Mouse (Mus musculus): ENCODE data around the gene Csrp1. TPM values are rescaled to one million over a fixed set of nuclear protein-coding genes. Genes with fewer than 3 reads are reported as not detected.

Gene Csrp1
- polyA plus RNA-seq, 1 experiment: 490 TPM

DNA sequence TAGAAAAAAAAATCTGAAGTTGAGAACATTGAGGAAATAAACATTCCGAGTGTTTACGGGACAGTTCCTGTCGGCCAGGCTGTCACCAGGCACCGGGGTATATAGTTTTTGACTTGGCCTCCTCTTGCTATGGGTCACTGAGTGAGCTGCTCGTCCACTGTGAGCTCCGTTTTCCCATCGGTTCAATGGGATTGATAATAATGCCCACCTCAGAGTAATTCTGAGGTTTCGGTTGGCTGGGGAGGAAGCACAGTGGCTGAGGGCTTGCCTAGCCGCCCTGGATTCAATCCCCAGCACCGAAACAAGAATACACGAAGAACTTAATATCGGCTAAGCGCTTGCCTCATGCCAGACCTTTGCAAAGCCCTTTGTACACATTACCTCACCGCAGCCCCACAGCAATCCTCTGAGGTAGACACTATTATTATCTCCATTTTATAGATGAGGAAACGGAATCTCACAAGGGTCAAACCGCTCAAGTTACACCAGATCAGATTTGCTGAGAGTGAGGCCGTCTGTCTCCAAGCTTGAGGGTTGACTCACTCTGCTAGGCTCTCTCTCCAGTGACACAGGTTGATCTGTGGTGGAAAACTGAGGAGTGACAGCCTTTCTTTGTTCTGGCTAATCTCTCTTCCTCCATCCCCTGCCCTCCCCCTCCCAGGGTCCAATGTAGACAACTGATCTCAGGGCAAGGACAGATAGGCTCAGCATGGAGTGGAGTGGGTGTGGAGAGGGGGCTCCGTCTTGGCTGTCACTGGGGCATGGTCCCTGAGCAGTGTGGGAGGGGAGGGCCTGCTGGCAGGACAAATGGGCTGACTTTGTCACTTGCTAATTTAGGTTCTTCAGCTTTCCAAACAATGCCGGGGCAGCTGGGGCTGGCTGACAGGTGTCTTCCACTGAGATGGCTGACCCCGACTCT, 74.6 kb downstream of the Csrp1 start:
- DNase-seq (ENCODE audit: low read depth, low spot score): no peak
- WGBS: 14% methylated on average over 20 of the region's 20 CpGs

DNA sequence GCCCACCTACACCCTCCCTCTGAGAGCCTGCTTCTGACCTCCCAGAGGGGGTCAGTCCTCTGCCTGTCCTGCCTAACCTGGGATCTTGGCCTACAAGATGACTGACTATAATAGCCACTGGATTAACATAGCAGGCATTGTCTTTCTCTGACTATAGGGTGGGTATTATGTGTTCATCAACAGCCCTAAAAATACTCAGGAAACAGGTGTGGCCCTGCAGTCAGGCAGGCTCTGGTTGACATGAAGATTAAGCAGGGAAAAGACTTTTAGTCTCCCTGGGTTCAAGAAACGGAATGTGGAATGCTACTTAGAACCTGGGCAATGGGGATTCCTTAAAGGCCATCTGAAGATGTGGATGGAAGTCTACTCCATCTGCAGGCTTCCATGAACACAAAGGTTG, 78.6 kb downstream of the Csrp1 start:
- 63% methylated on average over 1 of the region's 1 CpGs for WGBS

DNA sequence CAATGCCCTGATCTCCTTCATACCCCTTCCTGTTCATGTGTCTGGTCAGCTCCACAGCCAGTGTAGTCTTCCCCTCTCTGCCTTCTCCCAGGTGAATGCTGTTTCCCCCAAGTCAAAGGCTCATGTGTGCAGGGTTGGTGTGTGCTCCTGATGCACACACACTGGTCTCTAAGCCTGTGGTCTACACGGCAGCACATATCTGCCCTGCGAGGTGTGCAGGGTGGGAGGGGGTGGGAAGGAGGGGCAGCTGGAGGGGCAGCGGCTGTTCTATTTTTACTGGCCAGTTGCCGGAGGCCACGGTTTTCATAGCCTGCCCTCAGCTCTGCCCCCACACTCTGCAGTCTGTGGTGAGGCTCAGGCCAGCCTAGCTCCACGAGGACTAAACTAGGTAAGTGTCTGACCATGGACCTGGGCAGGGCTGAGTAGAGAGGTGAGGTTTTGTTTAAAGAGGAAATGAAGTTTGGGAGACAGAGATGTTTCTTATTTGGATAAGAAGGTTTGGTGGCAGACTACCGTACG, 79.3 kb downstream of the Csrp1 start:
- WGBS: 47% methylated on average over 8 of the region's 8 CpGs
- DNase-seq (ENCODE audit: low read depth, low spot score): no peak

More for the DNA sequence above, 78.6 kb downstream of the Csrp1 start:
- DNase-seq (ENCODE audit: low read depth, low spot score): no peak

DNA sequence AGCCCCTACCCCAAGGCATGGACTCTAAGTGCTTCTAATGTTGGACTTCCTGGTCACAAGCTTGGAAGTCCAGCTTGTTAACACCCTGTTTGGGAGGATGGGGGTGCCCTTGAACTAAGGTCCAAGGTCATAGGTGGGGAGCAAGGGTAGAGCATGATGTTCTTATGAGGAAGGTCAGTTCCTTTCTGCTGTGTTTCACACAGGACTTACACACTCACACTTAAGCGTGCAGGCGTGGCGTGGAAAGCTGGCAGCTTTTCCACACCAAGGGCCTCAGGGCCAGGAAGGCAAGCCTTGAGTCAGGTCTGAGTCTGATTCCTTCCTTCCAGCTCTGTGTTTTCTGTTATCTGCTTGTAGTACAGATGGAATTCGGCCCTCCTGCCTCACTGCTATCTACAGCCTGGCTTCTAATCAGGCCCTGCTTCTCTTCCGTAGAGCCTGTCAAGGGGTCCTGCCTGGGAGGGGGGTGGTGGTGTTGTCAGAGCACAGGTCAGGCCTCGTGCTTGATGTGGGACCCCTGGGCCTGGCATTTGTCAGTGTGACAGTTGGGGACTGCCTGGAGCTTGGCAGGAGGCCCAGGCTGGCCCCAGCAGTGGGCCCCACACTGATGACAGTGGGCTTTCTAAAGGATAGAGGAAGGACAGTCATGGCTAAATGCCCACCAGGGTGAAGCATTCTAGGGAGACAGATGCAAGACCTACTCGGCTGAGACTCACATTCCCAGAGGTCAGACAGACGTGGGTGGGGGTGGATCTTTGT, 80.5 kb downstream of the Csrp1 start:
- 55% methylated on average over 8 of the region's 8 CpGs for WGBS
- no peak for DNase-seq (ENCODE audit: low read depth, low spot score)

Other genes starting within 250 kb of the Csrp1 start
- 5.3 and 8.7 TPM in 2 replicates for gene Nav1, start 112.8 kb upstream of the Csrp1 start, polyA plus RNA-seq (2012; rRNA removed)
- gene Phlda3, start 46.1 kb downstream of the Csrp1 start, polyA plus RNA-seq (2012; rRNA removed): 14.4 and 16.7 TPM in 2 replicates
- 0.66 and 1.3 TPM in 2 replicates for gene Tnni1, start 59.4 kb downstream of the Csrp1 start, polyA plus RNA-seq (2012; rRNA removed)
- 281 and 293 TPM in 2 replicates for gene Lad1, start 98.5 kb downstream of the Csrp1 start, polyA plus RNA-seq (2012; rRNA removed)
- 1.9 and 2.3 TPM in 2 replicates for gene Tnnt2, start 116.3 kb downstream of the Csrp1 start, polyA plus RNA-seq (2012; rRNA removed)
- gene Pkp1, start 199.1 kb downstream of the Csrp1 start, polyA plus RNA-seq (2012; rRNA removed): 15.1 and 19.9 TPM in 2 replicates

Data from large intestine, adult 2 months (tissue).